Mouse (Mus musculus): ENCODE measurements around the gene Slc44a4.

- TF ChIP-seq CTCF (IDR thresholded peaks at IDR 0.05; ENCODE audit: low read depth) (no peak), EP300 (IDR thresholded peaks at IDR 0.05; ENCODE audit: low read depth) (no peak)
These were observed 14.4 kb upstream of the Slc44a4 start for GRCm38 (mm10) chr17:34899890-34900243.

Measured in liver, postnatal 0 days (tissue).